Mouse (Mus musculus) left cerebral cortex, postnatal 4 days (tissue): ENCODE measurements at regions not wholly inside any gene's neighbourhood (a gene's known extent, or its start where the extent isn't known, plus 50 kb on each side); places are given as distances from the start of the nearest gene placed in this dataset.

Experiments
- DNase-seq: peaks from one replicate; pipeline ENCODE4 v3.0.0-alpha.2; 2022
- intact Hi-C: fragments of 180-260 bp; cut with DNase I; formaldehyde crosslinking; loops from one replicate; pipeline ENCODE4 v1.15.1; 2025

- intact Hi-C loops, result no loop called here
- no peak for DNase-seq
Observed at GRCm38 (mm10) chr10:67673450-67673849, 124.7 kb upstream of the Ado start.

DNA sequence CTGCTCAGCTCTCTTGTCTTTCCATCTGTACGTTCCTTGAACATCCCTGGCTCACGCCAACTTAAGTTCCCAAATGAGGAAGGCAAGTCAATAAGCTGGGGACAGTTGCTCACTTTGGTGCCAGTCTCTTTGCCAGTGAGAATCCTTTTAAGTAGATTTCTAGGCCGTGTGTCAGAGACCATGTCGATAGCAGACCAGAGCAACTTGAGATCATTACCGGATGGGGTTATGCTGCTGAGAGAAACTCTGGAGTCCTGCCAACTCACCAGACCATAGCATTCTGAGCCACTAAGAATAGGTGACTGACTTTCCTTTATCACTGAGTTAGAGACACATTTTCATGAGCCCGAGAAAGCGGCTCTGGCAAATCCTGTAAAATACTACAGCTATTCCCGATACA lies 123.5 kb upstream of the Ado start:
- peak; percentile 41 for DNase-seq
- intact Hi-C loops, result no loop called here

- intact Hi-C loops, result no loop called here
- DNase-seq, result no peak
Observed at GRCm38 (mm10) chr10:67669066-67669465, 120.3 kb upstream of the Ado start.

DNA sequence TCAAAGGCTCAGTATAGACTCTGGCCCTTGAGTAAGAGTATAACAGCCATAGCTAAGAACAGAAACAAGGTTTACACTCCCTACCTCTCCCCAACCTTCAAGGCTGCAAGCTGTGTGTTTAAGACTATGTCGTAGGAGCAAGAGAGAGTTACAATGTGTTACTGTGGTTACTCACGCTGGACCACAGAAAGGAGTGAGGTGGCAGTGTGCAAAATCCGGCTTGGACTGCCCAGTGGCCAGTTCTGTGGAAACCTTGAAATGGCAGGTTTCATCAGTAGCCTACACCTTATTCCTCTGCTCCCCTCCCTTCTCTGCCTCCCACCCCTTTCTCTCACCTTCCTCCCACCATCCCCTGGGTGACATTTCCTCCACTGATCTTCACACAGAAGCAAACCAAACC lies 114.3 kb upstream of the Ado start:
- intact Hi-C loops, result no loop called here
- no peak for DNase-seq

- intact Hi-C loops, result no loop called here
- DNase-seq, result no peak
Observed at GRCm38 (mm10) chr10:67661666-67662065, 112.9 kb upstream of the Ado start.

DNA sequence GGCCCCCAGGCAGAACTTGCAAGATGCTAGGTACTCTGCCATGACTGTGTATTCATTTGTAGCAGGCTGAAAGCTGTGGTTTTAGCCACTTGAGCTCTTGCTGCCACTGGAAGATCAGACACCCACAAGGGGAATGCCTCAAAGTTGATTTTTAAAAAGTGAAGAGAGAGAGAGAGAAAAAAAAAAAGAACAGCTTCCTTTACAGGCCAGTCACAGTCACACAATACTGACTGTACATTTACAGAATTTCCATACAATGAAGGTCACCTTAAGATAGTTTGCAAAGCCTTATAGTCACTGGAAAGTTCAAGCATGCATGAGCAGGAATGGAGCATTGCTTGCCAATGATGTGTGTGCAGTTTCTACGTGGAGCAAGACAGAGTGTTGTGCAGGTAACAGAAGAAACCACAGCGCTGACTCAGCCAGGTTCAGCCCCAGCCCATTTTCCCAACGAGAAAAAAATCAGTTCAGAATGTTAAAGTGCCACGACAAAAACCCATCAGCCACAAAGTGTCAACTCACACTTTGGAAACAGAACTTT lies 109.3 kb upstream of the Ado start:
- intact Hi-C loops, result no loop called here
- DNase-seq, result no peak

- intact Hi-C loops, result no loop called here
- DNase-seq, result no peak
Observed at GRCm38 (mm10) chr10:67657305-67657704, 108.5 kb upstream of the Ado start.

DNA sequence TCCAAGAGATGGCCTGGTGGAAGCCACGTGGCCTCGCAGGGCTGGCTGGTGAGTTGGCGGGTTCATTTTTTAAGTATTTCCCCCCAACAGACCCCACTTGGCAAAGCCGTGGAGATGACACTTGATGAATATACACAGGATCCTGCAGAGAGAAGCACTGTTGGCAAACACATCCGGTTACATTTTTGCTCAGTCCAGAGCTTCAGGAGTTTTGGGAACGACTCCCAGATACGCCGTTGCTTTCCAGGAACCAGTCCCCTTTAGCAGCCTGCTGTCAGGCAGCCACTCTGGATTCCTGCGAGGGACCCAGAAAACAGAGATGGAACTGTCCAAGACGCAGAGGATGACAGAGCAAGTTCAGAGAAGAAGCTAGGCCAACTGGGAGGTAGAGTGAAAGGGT lies 105.8 kb upstream of the Ado start:
- intact Hi-C loops, result no loop called here

GRCm38 (mm10) chr10:67652300-67652699 lies 103.5 kb upstream of the Ado start:
- no peak for DNase-seq
- intact Hi-C loops, result no loop called here

More for the DNA sequence above, 105.8 kb upstream of the Ado start:
- no peak for DNase-seq

- intact Hi-C loops, result no loop called here
- no peak for DNase-seq
Observed at GRCm38 (mm10) chr10:67651386-67651785, 102.6 kb upstream of the Ado start.

DNA sequence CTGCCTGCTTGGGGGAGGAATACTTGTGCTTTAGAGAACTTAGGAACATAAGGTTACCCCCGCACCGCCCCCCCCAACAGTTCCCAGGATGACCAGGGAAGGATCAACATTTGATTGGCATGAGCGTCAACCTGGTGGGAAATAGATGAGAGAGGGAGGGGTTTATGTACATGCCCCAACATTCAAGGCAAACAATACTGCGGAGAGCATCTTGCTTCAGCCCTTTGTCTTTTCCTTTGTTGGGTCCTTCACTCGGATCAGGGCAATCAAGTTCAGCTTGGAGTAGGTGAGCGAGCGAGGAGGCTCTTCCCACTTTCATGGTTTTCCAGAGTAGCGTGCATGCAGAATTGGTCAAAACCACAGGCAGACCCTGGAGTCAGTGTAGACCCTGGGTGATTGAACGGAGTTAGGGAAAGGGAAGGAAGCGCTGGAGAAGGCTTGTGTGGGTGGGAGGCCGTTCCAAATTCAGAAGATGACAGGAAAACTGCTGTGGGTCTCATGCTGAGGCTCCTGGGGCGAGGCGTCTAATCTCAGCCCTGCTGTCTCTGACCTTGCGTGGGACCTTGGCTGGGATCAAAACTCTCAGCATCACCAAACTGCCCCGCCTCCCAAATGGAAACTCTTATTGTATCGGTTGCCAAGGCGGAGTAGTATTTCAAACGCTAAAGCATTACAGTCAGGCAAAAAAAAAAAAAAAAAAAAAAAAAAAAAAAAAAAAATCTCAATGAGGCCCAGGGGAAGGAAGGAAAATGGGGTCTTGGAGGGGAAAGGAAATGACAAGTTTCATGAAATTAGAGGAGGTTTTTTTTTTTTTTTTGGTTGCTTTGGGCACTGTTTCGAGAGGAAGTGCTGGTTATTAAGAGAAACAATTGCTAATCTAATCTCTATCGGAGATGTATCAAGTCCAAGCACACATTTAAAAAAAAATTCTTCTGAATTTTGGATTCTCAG lies 99.3 kb upstream of the Ado start:
- DNase-seq, result no peak
- intact Hi-C loops, result no loop called here

GRCm38 (mm10) chr10:67646659-67647559 lies 98.2 kb upstream of the Ado start:
- intact Hi-C loops, result no loop called here

GRCm38 (mm10) chr10:67645821-67646220 lies 97.1 kb upstream of the Ado start:
- no peak for DNase-seq
- intact Hi-C loops, result no loop called here

More at GRCm38 (mm10) chr10:67646659-67647559, 98.2 kb upstream of the Ado start:
- no peak for DNase-seq

GRCm38 (mm10) chr10:67644280-67644679 lies 95.5 kb upstream of the Ado start:
- intact Hi-C loops, result no loop called here

DNA sequence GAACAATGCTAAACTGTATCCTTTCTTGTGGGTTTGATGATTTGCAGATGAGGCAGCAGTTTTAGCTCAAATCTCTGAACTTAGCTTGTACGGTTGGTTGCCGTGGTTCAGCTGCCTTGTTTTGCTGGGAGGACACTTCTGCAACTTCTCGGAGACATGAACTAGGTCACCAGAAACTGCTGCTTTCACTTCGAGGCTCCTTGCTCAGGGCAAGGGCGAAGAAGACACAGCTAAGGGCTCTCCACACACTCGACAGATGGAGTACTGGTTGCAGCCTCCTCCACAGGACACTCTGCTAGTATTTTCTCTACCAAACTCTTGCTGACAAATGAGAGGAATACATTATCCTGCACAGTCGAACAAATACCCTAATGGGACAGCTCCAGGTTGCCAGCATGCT lies 94.9 kb upstream of the Ado start:
- DNase-seq, result no peak
- intact Hi-C loops, result no loop called here

More at GRCm38 (mm10) chr10:67644280-67644679, 95.5 kb upstream of the Ado start:
- no peak for DNase-seq

GRCm38 (mm10) chr10:67637339-67637738 lies 88.6 kb upstream of the Ado start:
- intact Hi-C loops, result no loop called here
- DNase-seq, result no peak

GRCm38 (mm10) chr10:67636569-67636968 lies 87.8 kb upstream of the Ado start:
- intact Hi-C loops, result no loop called here
- no peak for DNase-seq

- intact Hi-C loops, result no loop called here
Observed at GRCm38 (mm10) chr10:67634795-67635194, 86.0 kb upstream of the Ado start.

DNA sequence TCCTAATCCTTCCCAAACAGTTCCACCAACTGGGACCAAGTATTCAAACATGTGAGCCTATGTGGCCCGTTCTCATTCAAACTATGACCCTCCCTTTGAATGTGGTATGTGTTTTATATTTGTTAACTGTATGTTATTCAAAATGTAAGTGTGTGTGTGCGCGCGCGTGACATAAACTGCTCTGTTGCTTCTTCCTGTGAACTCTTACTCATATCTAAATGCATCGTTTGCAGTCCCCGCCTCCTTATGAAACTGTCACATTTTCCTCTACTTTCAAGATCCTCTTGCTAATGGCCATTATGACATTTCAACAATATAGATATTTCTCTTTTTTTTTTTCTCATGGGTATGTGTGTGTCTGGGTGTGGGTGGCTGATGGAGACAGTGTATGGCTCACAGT lies 84.3 kb upstream of the Ado start:
- no peak for DNase-seq
- intact Hi-C loops, result no loop called here

More at GRCm38 (mm10) chr10:67634795-67635194, 86.0 kb upstream of the Ado start:
- no peak for DNase-seq

DNA sequence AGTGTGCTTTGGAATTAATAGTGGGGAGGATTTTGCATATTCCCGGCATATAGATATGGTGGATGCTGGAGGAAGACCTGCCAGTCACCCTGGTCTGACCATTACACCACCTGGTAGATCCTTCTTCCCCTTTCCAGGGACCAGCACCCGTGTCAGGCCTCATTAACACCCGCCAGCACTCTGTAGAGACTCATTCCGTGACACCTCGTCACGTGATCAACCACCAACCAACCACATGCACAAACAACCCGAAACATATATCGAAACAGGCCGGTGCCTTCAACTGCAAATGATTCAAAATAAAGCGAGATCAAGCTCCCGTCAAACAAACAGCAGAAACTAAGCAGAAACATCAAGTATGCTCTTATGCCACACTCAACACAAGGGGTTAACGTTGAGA lies 74.6 kb upstream of the Ado start:
- intact Hi-C loops, result no loop called here
- no peak for DNase-seq

- intact Hi-C loops, result no loop called here
- DNase-seq, result no peak
Observed at GRCm38 (mm10) chr10:67620018-67620417, 71.3 kb upstream of the Ado start.
